Mouse (Mus musculus) E14TG2a.4 (cell line): ENCODE measurements at regions not wholly inside any gene's neighbourhood (a gene's known extent, or its start where the extent isn't known, plus 50 kb on each side); places are given as distances from the start of the nearest gene placed in this dataset.

ENCODE experiments used
- CTCF ChIP-seq: conservative IDR thresholded peaks from 2 replicates; pipeline ENCODE4 v1.5.1; 2014; ENCODE audit warnings: low read length
- NANOG ChIP-seq: IDR thresholded peaks from 2 replicates; pipeline ENCODE4 v1.6.1; 2014; ENCODE audit warnings: borderline replicate concordance, low read length, mixed read lengths
- POU5F1 ChIP-seq: IDR thresholded peaks from 2 replicates; pipeline ENCODE4 v1.6.1; 2014; ENCODE audit warnings: low read length, borderline replicate concordance

GRCm38 (mm10) chr5:39855685-39856615 lies 100.7 kb upstream of the Hs3st1 start:
- TF ChIP-seq CTCF = no peak
- no peak for TF ChIP-seq POU5F1
- no peak for TF ChIP-seq NANOG
